Mouse (Mus musculus) T-helper 17 cell (primary cell): ENCODE results near the gene Ttll11.

Source experiments
- in situ Hi-C, 2 experiments: fragments of 300-600 bp; cut with MboI, MseI; formaldehyde crosslinking; loops; 1 replicate in 1 of 2; 2 replicates in 1 of 2; pipeline ENCODE4 v1.15.1; 2025; ENCODE audit warnings: high pct_unique_total_duplicates in 2 of 2

Ttll11 gene

DNA sequence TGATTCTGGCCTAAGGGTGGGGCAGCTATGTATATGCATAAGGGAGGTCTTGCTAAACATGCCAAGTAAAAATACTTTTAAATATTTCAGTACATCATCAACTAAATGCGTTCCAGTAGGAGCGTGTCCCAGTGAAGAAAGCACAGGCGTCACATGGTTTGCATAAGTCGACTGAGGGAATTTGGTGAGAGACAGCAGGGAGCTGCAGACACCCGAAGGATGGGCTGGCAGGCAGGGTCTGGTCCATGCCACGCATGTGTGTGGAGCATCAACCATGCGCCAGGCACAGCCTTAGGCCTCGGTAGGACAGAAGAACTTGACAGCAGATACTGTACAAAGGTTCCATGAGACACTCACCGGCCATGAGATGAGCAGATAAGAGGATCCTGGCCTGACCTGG is 202.8 kb downstream of the Ttll11 start:
- in situ Hi-C loops = no loop called here

DNA sequence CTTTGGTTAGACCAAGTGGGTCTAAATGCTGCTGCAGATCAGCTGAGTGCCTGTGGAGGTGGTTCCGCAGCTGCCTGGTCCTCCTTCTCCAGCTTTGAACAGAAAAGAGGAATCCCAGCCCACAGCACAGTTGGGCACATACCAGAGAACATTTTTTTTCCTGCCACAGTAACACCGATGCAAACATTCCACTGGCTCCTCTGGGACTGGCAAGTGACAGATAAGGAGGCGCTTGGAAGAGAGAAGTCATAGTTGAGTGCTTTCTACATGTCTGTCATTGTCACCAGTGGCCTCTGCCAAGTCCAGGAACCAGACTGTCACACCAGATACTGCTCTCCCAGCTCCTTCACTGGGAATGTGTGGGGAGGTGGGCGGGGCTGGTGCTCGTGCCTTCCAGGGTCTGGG is 204.1 kb downstream of the Ttll11 start:
- in situ Hi-C loops = no loop called here

DNA sequence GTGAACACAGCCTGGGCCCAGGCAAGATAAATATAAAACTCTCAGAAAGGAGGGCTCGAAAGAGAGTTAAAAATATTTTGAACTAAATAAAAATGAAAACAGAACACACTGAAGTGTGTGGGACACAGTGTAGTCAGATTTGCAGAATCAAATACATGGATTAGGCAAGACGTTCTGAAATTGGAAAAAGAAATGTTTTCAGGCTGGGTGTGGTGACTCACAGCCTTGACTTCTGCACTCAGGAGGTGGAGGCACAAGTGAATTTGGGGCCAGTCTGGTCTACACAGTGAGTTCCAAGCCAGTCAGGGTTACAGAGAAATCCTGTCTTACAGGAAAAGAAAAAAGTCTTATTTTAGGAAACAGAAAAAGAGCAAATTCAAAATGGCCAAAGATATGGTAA is 209.2 kb downstream of the Ttll11 start:
- in situ Hi-C loops = no loop called here

DNA sequence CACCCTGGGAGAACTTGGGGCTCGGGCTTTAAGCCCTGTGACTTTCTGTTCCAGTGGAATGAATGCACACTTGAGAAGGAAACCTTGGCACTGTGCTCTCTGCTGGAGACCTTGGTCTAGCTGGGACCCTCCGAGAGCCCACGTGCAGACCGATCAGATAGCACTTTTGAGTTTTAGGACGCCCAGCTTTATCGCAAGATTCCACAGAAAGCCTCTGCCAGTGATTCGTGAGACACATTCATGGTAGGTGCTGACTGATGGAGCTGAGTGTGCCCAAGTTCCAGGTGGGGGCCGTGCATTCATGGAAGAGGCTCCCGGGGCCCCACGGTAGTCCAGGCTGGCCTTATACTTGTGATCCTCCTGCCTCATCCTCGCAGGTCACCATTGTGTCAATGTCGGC is 210.3 kb downstream of the Ttll11 start:
- in situ Hi-C loops = no loop called here

DNA sequence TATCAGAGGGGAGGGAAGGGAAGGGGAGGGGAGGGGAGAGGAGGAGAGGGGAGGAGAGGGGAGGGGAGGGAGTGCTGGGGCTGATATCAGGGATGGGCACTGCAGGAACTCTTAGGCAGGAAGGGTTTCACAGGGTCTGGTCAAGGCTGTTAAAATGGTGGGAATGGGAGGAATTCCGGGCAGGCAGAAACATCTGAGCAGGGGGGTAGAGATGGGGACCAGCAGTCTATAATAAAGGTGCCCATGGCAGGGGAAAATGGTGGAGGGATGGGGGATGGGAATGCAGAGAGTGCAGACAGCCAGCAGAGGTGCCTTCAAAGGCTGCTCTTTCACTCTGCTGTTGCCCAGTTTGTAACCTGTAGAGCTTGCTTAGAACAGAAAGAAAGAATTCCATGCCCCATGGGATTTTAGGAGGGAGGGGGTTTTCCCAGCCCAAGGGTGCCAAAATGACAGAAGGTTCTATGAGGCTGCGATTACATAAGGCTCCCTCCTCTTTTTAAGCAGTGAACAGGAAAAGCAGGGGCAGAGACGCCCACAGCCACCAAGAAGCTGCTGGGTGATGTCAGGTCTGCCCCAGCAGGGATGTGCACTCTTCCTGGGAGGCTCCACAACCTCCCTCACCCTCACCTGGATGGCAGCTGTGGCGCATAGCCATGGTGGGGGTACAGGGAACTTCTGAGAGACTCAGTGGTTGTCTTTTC is 211.0 kb downstream of the Ttll11 start:
- in situ Hi-C loops = no loop called here

DNA sequence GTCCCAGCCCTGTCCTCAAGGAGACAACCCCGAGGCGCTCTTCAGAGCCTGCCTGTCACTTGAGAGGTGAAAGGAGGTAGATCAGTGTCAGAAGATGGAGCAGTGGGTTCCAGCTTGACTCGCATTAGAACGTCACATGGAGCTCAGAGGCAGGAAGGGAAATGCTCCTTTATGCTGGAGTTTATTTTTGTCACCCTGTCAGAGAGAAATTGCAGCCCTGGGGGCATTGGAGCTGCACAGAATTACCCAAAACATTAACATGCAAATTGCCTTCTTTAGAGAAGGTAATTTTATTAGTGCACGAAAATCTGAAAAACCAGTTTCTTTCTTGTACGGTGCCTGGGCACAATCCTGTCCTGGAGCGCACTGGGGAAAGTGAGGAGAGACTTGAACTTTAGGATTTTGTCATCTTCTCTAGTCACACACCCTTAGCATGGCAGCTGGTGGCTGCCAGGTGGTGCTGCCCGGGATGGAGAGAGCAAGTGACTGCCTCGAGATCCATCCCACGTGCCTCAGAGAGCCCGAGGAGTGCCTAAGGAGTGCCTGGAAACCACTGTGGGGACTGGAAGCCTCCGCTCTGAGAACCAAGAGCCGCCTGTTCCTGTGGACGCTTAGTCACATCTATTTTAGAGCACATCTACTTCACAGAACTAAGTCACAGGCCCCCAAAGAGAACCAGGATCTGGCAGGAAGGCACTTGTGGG is 211.7 kb downstream of the Ttll11 start:
- in situ Hi-C loops = no loop called here

DNA sequence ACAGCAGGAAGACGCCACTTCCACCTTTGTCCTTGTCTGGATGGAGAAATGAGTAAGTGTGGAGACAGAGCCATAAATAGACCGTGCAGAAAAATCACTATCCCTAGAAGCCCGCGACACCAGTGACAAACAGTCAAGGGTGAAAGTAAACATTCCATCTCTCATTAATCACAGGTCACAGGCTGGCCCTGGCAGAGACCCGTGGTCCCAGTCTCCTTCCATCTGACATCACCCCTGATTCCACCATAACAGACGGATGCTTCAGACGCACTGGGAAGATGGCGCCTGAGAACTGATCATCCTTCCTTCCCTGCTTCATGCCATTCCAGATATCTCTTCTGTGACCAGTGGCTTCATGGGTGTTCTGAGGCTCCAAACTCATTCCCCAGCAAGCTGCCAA is 215.4 kb downstream of the Ttll11 start:
- in situ Hi-C loops = no loop called here

DNA sequence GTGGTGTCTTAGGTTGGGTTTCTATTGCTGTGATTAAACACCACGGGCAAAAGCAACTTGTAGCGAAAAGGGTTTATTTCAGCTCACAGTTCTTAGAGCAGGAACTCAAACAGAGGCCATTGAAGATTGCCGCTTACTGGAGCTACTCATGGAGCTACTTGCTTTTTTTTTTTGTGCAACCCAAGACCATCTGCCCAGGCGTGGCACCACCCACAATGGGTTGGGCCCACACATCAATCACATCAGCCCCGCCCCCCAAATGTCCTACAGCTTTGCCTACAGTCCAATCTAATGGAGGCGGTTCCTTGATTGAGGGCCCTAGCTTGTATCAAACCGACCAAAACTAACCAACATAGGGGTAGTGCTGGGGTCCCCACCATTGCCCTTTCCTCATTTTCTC is 215.9 kb downstream of the Ttll11 start:
- in situ Hi-C loops = no loop called here

DNA sequence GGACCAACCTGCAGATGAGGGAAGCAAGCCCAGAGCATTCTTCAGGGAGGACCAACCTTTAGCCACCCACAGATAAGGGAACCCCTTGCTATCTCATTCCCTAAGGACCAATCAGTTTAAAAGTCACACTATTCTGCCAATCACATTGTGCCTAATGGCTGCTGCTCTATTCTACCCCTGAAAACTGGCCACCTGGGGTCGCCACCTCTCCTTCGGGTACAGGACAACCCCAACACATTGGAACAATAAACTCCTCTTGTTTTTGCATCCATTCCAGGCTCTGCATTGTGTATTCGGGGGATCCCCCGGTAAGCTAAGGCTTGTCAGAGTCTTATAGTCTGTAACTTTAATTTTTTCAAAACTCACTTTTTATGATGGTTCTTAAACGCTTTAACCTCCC is 218.3 kb downstream of the Ttll11 start:
- in situ Hi-C loops = no loop called here

DNA sequence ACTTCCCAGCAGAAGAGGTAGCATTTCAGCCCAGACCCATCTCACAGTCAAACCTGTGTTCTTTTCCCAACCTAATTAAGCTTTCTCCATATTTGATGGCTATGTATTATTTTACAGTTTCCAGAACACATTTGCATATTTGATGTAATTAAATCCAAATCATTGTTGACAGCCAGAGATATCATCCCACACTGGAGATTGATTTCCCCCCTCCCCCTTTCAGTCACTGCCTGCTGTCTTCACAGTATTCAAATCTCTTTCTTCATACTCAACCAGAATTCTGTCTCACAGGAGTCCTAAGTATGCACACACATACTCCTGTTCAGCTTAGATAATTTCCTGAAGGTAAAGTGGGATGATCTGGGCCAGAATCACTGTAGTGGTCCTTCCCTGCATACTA is 218.8 kb downstream of the Ttll11 start:
- in situ Hi-C loops = no loop called here

DNA sequence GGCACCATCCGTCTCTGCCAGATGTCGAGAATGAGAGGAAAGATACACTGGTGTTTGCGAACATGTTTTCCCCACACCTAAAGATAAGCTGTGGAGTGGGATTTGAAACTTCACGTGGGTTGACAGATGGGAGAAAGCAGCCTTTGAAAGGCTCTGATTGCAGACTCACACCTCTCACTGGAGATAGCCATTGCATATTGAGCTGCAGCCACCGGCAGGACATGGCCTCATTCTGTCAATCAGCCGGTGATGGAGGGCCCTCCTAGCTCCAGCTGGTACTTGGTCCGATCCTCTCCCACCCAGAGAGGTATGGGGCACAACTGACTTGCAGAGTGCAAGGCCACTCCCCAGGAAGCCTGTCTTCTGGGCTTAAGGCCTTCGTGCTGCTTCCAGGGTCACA is 219.4 kb downstream of the Ttll11 start:
- in situ Hi-C loops = no loop called here

DNA sequence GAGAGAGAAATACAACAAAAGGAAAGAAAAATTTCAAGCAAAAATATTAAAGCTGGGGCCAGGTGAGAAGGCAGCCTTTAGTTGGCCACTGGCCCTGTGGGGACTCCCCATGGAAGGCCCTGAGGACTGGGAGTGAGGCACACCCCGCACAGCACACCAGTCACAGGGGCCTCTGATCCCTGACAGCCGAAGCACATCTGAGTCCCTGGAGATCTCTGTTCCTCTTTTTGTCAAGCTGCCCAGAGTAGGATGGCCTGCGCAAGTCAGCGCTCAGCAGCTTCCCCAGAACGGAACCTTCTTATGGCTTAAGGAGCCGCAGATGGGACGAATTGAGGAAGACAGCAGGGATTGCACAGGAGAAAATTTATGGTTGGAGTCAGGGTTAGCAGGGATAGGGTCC is 223.2 kb downstream of the Ttll11 start:
- in situ Hi-C loops = no loop called here

DNA sequence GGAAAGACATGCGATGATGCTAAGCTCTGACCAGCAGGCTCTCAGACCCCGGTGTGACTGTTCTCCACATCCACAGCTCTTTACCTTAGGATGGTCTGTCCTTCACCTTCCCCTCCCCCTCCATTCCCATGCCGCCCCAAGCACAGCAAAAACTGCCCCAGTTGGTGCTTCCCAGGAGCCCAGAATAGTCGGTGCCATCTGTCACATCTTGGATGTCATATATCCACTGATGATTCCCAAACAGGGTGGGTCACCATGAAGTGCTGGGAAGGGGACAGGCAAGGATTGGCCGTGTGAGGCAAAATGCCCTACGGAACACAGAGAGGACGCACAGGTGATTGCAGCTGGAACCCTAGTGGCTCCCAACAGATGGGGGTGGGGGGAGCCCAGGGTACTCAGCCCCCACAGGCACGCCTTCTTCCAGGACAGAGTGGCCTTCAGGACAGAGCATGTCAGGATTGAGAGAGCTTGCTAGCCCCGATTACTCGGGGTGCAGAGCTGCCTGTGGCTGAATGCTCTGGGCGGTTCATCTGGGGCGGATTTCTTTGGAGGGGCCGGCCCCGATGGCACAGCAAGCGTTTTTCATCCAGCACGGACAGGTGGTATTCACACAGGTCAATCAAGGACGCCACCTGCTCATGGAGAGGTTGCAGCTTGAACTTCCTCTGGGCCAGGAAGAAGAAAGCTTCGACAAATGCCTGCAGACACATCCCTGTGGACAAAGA is 227.8 kb downstream of the Ttll11 start:
- in situ Hi-C loops = no loop called here

DNA sequence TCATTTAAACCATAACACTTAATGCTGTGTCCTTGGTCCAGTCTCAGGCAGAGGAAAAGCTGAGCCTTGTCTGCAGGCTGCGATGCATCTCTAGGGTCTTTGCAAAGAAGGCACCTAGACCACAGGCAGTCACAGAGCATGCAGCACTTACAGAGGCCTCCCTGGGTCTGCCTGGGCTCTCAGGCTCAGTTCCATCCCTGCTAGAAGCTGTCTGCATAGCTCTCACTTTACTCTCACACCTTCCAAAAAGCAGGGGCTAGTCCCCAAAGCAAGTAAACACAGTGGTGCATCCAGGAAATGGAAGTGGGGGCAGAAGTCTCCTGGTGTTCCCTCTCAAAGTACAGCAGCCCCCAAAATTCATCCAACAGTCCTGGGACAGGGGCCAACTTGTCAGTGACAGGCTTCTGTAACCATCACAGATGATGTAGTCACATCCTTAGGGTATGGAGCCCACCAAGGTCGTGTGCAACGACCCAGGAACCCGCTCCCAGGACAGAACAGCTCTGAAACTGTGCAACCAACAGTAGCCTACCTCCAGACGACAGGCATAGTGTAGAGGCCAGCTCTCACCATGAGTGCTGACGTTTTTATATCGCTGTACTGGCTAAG is 229.1 kb downstream of the Ttll11 start:
- in situ Hi-C loops = no loop called here

DNA sequence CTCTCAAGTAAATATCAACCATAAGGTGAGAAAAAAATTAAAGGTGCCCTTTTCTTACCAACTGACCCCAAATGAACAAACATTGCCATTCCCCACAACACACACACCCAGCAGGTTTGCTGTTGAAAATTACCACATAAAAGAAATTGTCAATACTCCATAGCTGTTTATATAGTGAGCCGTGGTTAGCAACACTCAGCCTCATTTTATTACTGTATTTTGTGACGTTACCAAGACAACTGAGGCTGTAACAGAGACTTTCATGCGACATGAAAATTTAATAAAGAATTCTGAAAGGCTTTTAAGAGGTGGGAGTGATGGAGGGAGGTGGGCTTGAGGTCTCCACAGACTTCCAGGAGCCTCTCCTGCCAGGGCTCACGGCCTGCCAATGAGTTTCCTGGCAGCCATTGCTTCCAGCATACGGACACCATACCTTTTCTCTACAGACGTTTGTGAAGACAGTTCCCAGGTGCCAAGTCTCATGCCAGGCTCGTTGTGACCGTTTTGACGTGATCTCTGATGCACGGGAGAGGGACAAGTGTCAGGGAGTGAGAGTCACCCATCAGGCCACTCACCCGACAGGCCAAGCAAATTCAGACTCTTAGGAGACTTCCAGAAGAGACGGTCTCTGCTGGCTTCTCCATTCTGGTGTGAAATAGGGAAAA is 232.2 kb downstream of the Ttll11 start:
- in situ Hi-C loops = no loop called here

DNA sequence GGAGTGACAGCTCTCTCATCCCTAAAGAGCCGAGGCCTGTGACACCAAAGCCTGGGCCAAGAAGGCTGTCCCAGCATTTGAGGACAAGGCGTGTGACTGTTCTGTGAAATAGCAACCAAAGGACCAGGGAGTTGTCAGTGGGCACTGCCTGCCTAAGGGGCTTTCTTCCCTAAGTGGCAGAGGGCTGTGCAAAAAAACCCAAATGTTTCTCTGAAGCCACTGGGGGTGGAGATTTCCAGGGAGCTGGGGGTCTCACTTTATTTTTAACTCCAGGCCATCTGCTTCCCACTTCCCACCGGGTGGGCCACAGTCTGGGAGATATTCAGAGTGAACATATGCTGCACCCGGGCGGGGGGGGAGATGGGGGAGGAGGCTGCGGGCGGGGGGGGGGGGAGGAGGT is 233.1 kb downstream of the Ttll11 start:
- in situ Hi-C loops = no loop called here

DNA sequence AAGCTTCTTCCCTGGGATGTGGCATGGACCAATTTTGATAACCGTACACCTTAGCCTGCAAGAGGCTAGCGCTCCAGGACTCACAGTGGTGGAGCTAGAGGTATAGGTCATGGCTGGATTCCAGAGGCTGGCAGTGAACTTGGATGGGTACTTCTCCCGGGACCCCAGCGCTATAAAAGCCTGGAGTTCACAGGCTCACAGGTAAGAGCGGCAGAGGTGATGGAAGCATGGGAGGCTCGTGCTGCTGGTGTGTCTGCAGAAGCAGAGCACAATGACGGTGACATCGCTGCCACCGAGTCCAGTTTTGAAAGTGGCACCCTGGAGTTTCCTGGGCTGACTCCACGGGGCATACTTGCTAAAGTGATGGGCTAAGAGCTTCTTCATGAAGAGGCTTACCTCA is 233.8 kb downstream of the Ttll11 start:
- in situ Hi-C loops = no loop called here

DNA sequence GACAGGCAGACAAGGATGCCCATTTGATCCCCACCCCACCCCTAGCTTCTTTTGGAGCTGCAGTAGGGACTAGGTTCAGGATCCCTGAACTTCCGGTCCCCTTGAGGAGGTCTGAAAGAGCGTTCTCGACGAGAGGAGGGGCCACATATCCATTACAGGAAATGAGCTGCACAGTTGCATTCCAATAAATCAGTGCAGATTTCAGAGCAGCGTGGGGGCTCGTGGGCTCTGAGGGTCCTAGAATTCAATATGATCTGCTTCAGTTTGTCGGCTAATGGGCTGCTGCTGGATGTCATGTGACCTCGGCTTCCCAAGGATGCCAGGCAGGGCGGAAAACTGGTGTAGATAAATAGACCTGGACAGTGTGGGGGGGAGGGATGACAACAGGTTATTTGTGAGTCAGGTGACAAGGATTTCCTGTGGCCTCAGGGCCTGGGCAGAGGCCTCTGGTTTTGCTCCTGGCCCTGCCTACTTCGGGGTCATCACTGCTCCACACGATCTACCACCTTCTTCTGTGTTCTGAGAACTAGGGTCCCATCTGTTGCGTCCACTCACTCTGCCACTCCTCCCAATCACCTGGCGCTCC is 240.0 kb downstream of the Ttll11 start:
- in situ Hi-C loops = no loop called here

DNA sequence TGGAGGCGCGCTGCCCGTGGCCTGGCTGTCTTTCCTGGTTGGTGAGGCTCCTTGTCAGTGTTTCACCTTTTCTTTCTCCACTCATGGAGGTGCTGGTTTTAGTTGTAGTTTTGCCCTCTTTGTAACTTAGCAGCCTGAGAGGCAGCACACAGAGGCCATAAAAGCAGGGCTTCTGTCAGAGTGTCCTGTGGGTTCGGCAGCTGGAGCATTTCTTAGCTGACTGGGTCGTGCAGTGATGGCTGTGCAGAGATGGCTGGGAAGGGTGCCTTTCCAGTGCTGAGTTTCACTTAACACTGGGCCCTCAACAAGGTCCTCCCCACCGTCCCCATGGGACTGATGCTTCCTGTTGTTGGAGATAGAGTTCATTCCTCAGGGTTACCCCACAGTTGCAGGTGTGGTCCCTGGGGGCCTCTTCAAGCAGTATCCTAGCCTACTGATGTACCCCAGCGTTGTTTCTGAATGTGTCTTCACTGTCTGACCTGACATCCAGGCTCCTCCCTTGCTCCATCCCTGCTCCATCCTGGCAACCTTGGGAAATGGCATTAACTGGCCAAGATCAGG is 242.2 kb downstream of the Ttll11 start:
- in situ Hi-C loops = no loop called here

DNA sequence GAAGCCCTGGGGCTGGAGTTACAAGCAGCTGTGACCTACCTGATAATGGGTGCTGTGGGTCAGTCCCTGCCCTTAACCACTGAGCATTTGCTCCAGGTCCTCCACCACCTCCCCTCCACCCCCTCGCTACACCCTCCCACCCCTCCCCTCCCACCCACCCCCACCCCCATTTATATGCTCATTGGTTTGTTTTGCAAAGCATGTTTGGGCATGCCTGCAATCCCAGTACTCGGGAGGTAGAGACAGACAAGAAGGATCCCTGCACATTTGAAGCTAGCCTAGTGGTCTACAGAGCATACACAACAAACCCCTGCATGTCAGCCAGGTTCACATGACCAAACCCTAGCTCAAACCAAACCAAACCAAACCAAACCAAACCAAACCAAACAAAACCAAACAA is 243.7 kb downstream of the Ttll11 start:
- in situ Hi-C loops = no loop called here

DNA sequence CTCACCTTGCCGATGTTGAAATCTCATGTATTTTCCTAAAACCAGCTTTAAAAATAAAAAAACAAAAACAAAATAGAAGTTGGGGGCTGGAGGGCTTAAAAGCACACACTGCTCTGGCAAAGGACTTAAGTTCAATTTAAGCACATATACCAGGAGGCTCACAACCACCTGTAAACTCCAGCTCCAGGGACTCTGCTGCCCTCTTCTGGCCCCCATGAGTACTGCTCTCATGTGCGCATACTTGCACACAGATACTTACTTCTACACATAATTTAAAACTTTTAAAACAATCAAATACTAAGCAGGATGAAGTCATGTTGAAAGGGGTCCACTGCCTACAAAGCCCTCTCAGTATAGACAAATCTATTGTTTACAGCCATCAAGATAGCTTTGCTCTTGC is 244.7 kb downstream of the Ttll11 start:
- in situ Hi-C loops = no loop called here
